ENCODE assay signal across 15 mouse cellular contexts in genomic region chr5:144483659-144484375, GRCm38 (mm10).
DNase-seq lines count a peak whose midpoint lies in the region; ATAC-seq lines count a peak whose summit lies in the region.
"Had no signal": no experiment of that assay in that cellular context is flagged by ENCODE, and none has a peak within 500 bp of the region (broad histone marks: within the 10 kb centered on the region; RNA-seq: fewer than 3 reads in every experiment).

No protein-coding gene starts in this region.

- H3K36me3 ChIP-seq in neural tube, embryonic 13.5 days: no peaks in the 10 kb centered on the region
- H3K36me3 ChIP-seq in neural tube, embryonic 15.5 days: no peaks in the 10 kb centered on the region
- H3K36me3 ChIP-seq in forebrain, embryonic 12.5 days (replicated peaks): no peaks in the 10 kb centered on the region
- no peaks in the 10 kb centered on the region for H3K36me3 ChIP-seq in hindbrain, embryonic 14.5 days (replicated peaks; ENCODE audit: control insufficient read depth, insufficient read depth)
- H3K36me3 ChIP-seq in intestine, embryonic 15.5 days: no peaks in the 10 kb centered on the region
- H3K36me3 ChIP-seq: embryonic facial prominence, embryonic 12.5 days; limb, embryonic 15.5 days had no signal

- no peak overlapping the region for H3K4me3 ChIP-seq in neural tube, embryonic 13.5 days
- H3K4me3 ChIP-seq in neural tube, embryonic 15.5 days (replicated peaks): no peak overlapping the region
- H3K4me3 ChIP-seq in forebrain, embryonic 12.5 days (replicated peaks): no peak overlapping the region
- H3K4me3 ChIP-seq in hindbrain, embryonic 14.5 days (replicated peaks; ENCODE audit: low read length): no peak overlapping the region
- no peak overlapping the region for H3K4me3 ChIP-seq in intestine, embryonic 15.5 days (replicated peaks)
- H3K4me3 ChIP-seq: embryonic facial prominence, embryonic 12.5 days; limb, embryonic 15.5 days had no signal

- 39% methylated on average over 16 of the region's 16 CpGs for WGBS in neural tube, embryonic 13.5 days
- 43% methylated on average over 16 of the region's 16 CpGs for WGBS in neural tube, embryonic 15.5 days
- 26% methylated on average over 16 of the region's 16 CpGs for WGBS in forebrain, embryonic 12.5 days
- 43% methylated on average over 16 of the region's 16 CpGs for WGBS in hindbrain, embryonic 14.5 days
- 61% methylated on average over 16 of the region's 16 CpGs for WGBS in intestine, embryonic 15.5 days

- H3K27ac ChIP-seq in neural tube, embryonic 13.5 days (replicated peaks): peak overlapping the region; percentile 9; the same call in 1 of the 2 replicates
- no peak overlapping the region; the same call in 1 of the 2 replicates for H3K27ac ChIP-seq in neural tube, embryonic 15.5 days (replicated peaks)
- H3K27ac ChIP-seq in forebrain, embryonic 12.5 days: peak overlapping the region; percentile 11; the same call in 1 of the 2 replicates
- H3K27ac ChIP-seq in hindbrain, embryonic 14.5 days: no peak overlapping the region
- no peak overlapping the region for H3K27ac ChIP-seq in intestine, embryonic 15.5 days
- H3K27ac ChIP-seq: embryonic facial prominence, embryonic 12.5 days; limb, embryonic 15.5 days had no signal

- H3K27me3 ChIP-seq in neural tube, embryonic 13.5 days: no peaks in the 10 kb centered on the region
- no peaks in the 10 kb centered on the region for H3K27me3 ChIP-seq in neural tube, embryonic 15.5 days (replicated peaks)
- H3K27me3 ChIP-seq in forebrain, embryonic 12.5 days: peaks cover 3% of the 10 kb centered on the region; the same call in 1 of the 2 replicates
- no peaks in the 10 kb centered on the region for H3K27me3 ChIP-seq in hindbrain, embryonic 14.5 days (ENCODE audit: control insufficient read depth, insufficient read depth, low read length)
- no peaks in the 10 kb centered on the region for H3K27me3 ChIP-seq in intestine, embryonic 15.5 days (replicated peaks)
- H3K27me3 ChIP-seq: embryonic facial prominence, embryonic 12.5 days; limb, embryonic 15.5 days had no signal

- no peaks in the 10 kb centered on the region for H3K9me3 ChIP-seq in neural tube, embryonic 13.5 days
- H3K9me3 ChIP-seq in neural tube, embryonic 15.5 days (replicated peaks): no peaks in the 10 kb centered on the region
- 0 out of 2 replicates have a peak, but pooled peaks cover 2% of the 10 kb centered on the region for H3K9me3 ChIP-seq in forebrain, embryonic 12.5 days
- H3K9me3 ChIP-seq in hindbrain, embryonic 14.5 days (ENCODE audit: control insufficient read depth, low read length): no peaks in the 10 kb centered on the region
- no peaks in the 10 kb centered on the region for H3K9me3 ChIP-seq in intestine, embryonic 15.5 days
- H3K9me3 ChIP-seq: embryonic facial prominence, embryonic 12.5 days; limb, embryonic 15.5 days had no signal

- no peak overlapping the region for H3K4me2 ChIP-seq in neural tube, embryonic 13.5 days
- H3K4me2 ChIP-seq in neural tube, embryonic 15.5 days: no peak overlapping the region
- peak overlapping the region; percentile 32 for H3K4me2 ChIP-seq in forebrain, embryonic 12.5 days
- H3K4me2 ChIP-seq in hindbrain, embryonic 14.5 days (replicated peaks): no peak overlapping the region
- no peak overlapping the region for H3K4me2 ChIP-seq in intestine, embryonic 15.5 days (replicated peaks)
- H3K4me2 ChIP-seq: embryonic facial prominence, embryonic 12.5 days; limb, embryonic 15.5 days; lung, embryonic 14.5 days had no signal

- no peak overlapping the region for H3K9ac ChIP-seq in neural tube, embryonic 13.5 days
- no peak overlapping the region for H3K9ac ChIP-seq in neural tube, embryonic 15.5 days (replicated peaks)
- H3K9ac ChIP-seq in forebrain, embryonic 12.5 days: no peak overlapping the region
- no peak overlapping the region for H3K9ac ChIP-seq in hindbrain, embryonic 14.5 days
- no peak overlapping the region for H3K9ac ChIP-seq in intestine, embryonic 15.5 days
- H3K9ac ChIP-seq: embryonic facial prominence, embryonic 12.5 days; limb, embryonic 15.5 days; lung, embryonic 14.5 days had no signal

- peak; percentile 40 for DNase-seq in hindbrain, embryonic 14.5 days (ENCODE audit: low spot score)
- DNase-seq in thymus, postnatal 4 days: no peak
- no peak for DNase-seq in heart, postnatal 4 days
- DNase-seq: cerebellum, adult 9-11 months; heart, adult 18-20 months; heart, postnatal 10 days; kidney, adult 8-10 months; lung, embryonic 14.5 days had no signal

- peaks cover 17% of the 10 kb centered on the region for H3K4me1 ChIP-seq in neural tube, embryonic 13.5 days (replicated peaks)
- H3K4me1 ChIP-seq in neural tube, embryonic 15.5 days: peaks cover 14% of the 10 kb centered on the region
- H3K4me1 ChIP-seq in forebrain, embryonic 12.5 days: peaks cover 27% of the 10 kb centered on the region
- H3K4me1 ChIP-seq in hindbrain, embryonic 14.5 days (replicated peaks; ENCODE audit: control insufficient read depth, insufficient read depth, low read length): peaks cover 6% of the 10 kb centered on the region
- no peaks in the 10 kb centered on the region for H3K4me1 ChIP-seq in intestine, embryonic 15.5 days (replicated peaks)

- peak; percentile 32; the same call in 1 of the 2 replicates for ATAC-seq in neural tube, embryonic 13.5 days (ENCODE audit: low read depth)
- ATAC-seq in neural tube, embryonic 15.5 days (ENCODE audit: low FRiP score): no peak
- ATAC-seq in forebrain, embryonic 12.5 days (ENCODE audit: low FRiP score): peak; percentile 65; the same call in 1 of the 2 replicates
- peak; percentile 24; the same call in 1 of the 2 replicates for ATAC-seq in hindbrain, embryonic 14.5 days (ENCODE audit: low FRiP score)
- ATAC-seq in intestine, embryonic 15.5 days: no peak
- ATAC-seq: Patski had no signal

Comparison
In these comparisons a context has a peak if more than half of its experiments do, and no peak if none do; other contexts are left out.
1. ATAC-seq: peak in neural tube, embryonic 13.5 days (single experiment), forebrain, embryonic 12.5 days (single experiment) and hindbrain, embryonic 14.5 days (single experiment); none in neural tube, embryonic 15.5 days (single experiment) and intestine, embryonic 15.5 days (single experiment).
2. H3K27ac ChIP-seq: peak in neural tube, embryonic 13.5 days (single experiment) and forebrain, embryonic 12.5 days (single experiment); none in neural tube, embryonic 15.5 days (single experiment), hindbrain, embryonic 14.5 days (single experiment) and intestine, embryonic 15.5 days (single experiment).